8 mouse cellular contexts compared by ENCODE assay signal in the genomic region with DNA sequence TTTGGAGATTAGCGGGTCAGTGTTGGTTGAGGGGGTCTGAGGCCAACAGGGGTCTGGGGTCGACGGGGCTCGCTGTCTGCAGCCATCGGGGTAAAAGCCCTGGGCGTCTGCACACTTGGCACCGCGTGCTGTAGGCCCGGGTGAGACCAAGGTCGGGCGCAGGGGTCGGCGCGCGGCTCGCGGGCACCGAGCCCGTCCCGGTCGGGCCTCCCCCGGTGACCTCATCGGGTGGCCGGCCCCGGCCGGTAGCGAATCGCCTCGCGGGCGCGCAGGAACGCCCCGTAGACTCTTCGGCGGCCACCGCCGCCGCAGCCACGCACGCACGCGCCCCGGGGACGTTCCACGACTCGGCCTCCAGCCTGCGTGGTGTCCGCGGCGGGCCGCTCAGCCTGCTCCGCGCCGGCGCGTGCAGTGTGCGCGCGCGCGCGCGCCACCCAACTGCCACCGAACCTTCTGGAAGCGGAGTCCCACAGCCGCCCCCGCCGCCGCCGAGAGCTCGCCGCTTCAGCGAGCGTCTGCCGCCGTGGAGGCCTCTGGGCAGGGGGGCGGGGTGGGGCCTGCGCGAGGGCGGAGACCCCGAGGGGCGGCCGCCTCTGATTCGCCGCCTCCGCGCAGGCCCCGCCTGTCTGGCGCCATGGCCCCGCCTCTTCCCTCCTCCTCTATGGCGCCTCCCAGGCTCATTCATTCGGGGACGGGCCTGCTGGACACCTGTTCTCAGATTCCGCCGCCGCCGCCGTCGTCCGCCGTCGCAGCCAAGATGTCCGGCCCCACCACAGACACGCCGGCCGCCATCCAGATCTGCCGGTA. TPM values are rescaled to one million over a fixed set of nuclear protein-coding genes. Genes with fewer than 3 reads are reported as not detected.
A peak's percentile ranks its signal among the peaks of the same experiment; 100 is the strongest.
DNase-seq lines count a peak whose midpoint lies in the region; ATAC-seq and TF ChIP-seq lines count a peak whose summit lies in the region.

A gene (plus strand): TSS at position 598 of the 807 bp plus-strand sequence.

- no peaks in the 10 kb centered on the region for H3K36me3 ChIP-seq in hindbrain, embryonic 12.5 days

- in situ Hi-C loops in Patski (cut with MboI; ENCODE audit: low pct_unique_long_range_greater_than_20kb) = no loop called here

- peak within 1 kb of the TSS; percentile 73 for H3K4me3 ChIP-seq in hindbrain, embryonic 12.5 days

- under 1% methylated on average over 98 of the region's 108 CpGs for WGBS in hindbrain, embryonic 12.5 days

- CTCF ChIA-PET in Patski (lab: Charles Lee) = no interaction called here

- POLR2A ChIA-PET in Patski (lab: Charles Lee) = interaction anchor here (0.8 kb wide), 1 partner anchor 121 kb away, joined by 3 read pairs; no protein-coding TSS in a partner anchor

- no peak for TF ChIP-seq CTCF in Patski (IDR thresholded peaks at IDR 0.05)

- H3K9ac ChIP-seq in hindbrain, embryonic 12.5 days = peak within 1 kb of the TSS; percentile 83

- no peaks in the 10 kb centered on the region for H3K9me3 ChIP-seq in hindbrain, embryonic 12.5 days (replicated peaks)

- no peak for DNase-seq in Patski (ENCODE audit: low read depth, low spot score)
- peak; percentile 96 for DNase-seq in cerebellum, postnatal 14 days
- DNase-seq in frontal cortex, postnatal 14 days (ENCODE audit: low spot score in 2 of 2) = peak; percentile 81 to 85
- peak; percentile 86 to 90 for DNase-seq in layer of hippocampus, postnatal 14 days (ENCODE audit: low spot score in 2 of 2)
- DNase-seq in lung, postnatal 10 days = peak; percentile 93
- DNase-seq in ovary, postnatal 14 days (ENCODE audit: low spot score) = peak; percentile 80
- DNase-seq in thymus, postnatal 10 days (ENCODE audit: low spot score in 2 of 2) = peak; percentile 91 to 95

- peak within 1 kb of the TSS; percentile 78 for H3K27ac ChIP-seq in hindbrain, embryonic 12.5 days

- peaks cover 27% of the 10 kb centered on the region for H3K4me1 ChIP-seq in hindbrain, embryonic 12.5 days

- H3K27me3 ChIP-seq in Patski = no peaks in the 10 kb centered on the region
- peaks cover 50% of the 10 kb centered on the region for H3K27me3 ChIP-seq in hindbrain, embryonic 12.5 days

- peak; percentile 91 for ATAC-seq in Patski
- peak; percentile 96 for ATAC-seq in hindbrain, embryonic 12.5 days (ENCODE audit: low FRiP score)

- H3K4me2 ChIP-seq in hindbrain, embryonic 12.5 days (replicated peaks) = peak within 1 kb of the TSS; percentile 95

RNA-seq across cellular contexts. Expression of the gene that starts here (rescaled TPM):
- 102 TPM for polyA plus RNA-seq in Patski (2021)
- polyA plus RNA-seq in hindbrain, embryonic 12.5 days (2016; fragmentation: Nextera tagmentation; extraction: Ambion mirVana) = 128 and 132 TPM in 2 replicates
- total RNA-seq in layer of hippocampus, postnatal 14 days (2021) = 100 to 1,000 TPM; 352 to 388 TPM
